Mouse (Mus musculus) intestine, embryonic 16.5 days (tissue): ENCODE measurements at regions not wholly inside any gene's neighbourhood (a gene's known extent, or its start where the extent isn't known, plus 50 kb on each side); places are given as distances from the start of the nearest gene placed in this dataset.

Experiments
- ATAC-seq: fragments of 200-750 bp; cut with Nextera tagmentation; 2 replicates; pipeline ENCODE4 v1.8.0; 2017; ENCODE audit warnings: moderate TSS enrichment, moderate library complexity
- H3K27ac ChIP-seq: fragments of 300-500 bp; sonication (generic); 2 replicates; pipeline ENCODE4 v1.5.1; 2014; ENCODE audit warnings: mild to moderate bottlenecking, low read length
- H3K27me3 ChIP-seq: fragments of 300-500 bp; sonication (generic); replicated peaks from 2 replicates; pipeline ENCODE4 v1.6.1; 2014; ENCODE audit warnings: low read length, control low read depth, mixed read lengths; ENCODE audit not compliant: control insufficient read depth, insufficient read depth
- H3K36me3 ChIP-seq: fragments of 300-500 bp; sonication (generic); 2 replicates; pipeline ENCODE4 v1.6.1; 2014; ENCODE audit warnings: low read length, control low read depth; ENCODE audit not compliant: control insufficient read depth, insufficient read depth
- H3K4me1 ChIP-seq: fragments of 300-500 bp; sonication (generic); 2 replicates; pipeline ENCODE4 v1.6.1; 2014; ENCODE audit warnings: low read length, control low read depth, mixed read lengths; ENCODE audit not compliant: control insufficient read depth, insufficient read depth
- H3K4me2 ChIP-seq: fragments of 300-500 bp; sonication (generic); 2 replicates; pipeline ENCODE4 v1.6.1; 2014; ENCODE audit warnings: low read depth, low read length, control low read depth
- H3K4me3 ChIP-seq: fragments of 300-500 bp; sonication (generic); 2 replicates; pipeline ENCODE4 v1.5.1; 2014; ENCODE audit warnings: mild to moderate bottlenecking, low read length
- H3K9ac ChIP-seq: fragments of 300-500 bp; sonication (generic); 2 replicates; pipeline ENCODE4 v1.6.1; 2014; ENCODE audit warnings: low read depth, low read length
- H3K9me3 ChIP-seq: fragments of 300-500 bp; sonication (generic); 2 replicates; pipeline ENCODE4 v1.6.1; 2016; ENCODE audit warnings: low read length, control low read depth; ENCODE audit not compliant: control insufficient read depth
- WGBS: fragments of 180-500 bp; shearing (Covaris S2); extraction: QIAGEN DNeasy Blood & Tissue Kit; methylation state at CpG from one replicate; pipeline ENCODE4 v1.1.7; 2014; 5-methylcytosine and 5-hydroxymethylcytosine counted together

- no peak overlapping the region for H3K27ac ChIP-seq
- no peaks in the 10 kb centered on the region for H3K4me1 ChIP-seq
- no peaks in the 10 kb centered on the region for H3K9me3 ChIP-seq
- no peak overlapping the region for H3K4me3 ChIP-seq
- WGBS = 85% methylated on average over 2 of the region's 2 CpGs
- ATAC-seq = no peak
- H3K36me3 ChIP-seq = no peaks in the 10 kb centered on the region
- H3K27me3 ChIP-seq = no peaks in the 10 kb centered on the region
- H3K4me2 ChIP-seq = no peak overlapping the region
- H3K9ac ChIP-seq = no peak overlapping the region
Observed at GRCm38 (mm10) chr1:45207926-45208325, 103.4 kb upstream of the Col3a1 start.

- WGBS = 70% methylated on average over 1 of the region's 1 CpGs
- no peak overlapping the region for H3K4me3 ChIP-seq
- no peak for ATAC-seq
- H3K9me3 ChIP-seq = no peaks in the 10 kb centered on the region
- H3K36me3 ChIP-seq = no peaks in the 10 kb centered on the region
- no peak overlapping the region for H3K4me2 ChIP-seq
- no peak overlapping the region for H3K27ac ChIP-seq
- no peak overlapping the region for H3K9ac ChIP-seq
- no peaks in the 10 kb centered on the region for H3K4me1 ChIP-seq
- no peaks in the 10 kb centered on the region for H3K27me3 ChIP-seq
Observed at GRCm38 (mm10) chr1:45216272-45216671, 95.1 kb upstream of the Col3a1 start.
